Mouse (Mus musculus): Measurements from ENCODE around the gene Pcgf1.
A peak's percentile ranks its signal among the peaks of the same experiment; 100 is the strongest.

Gene Pcgf1

DNA sequence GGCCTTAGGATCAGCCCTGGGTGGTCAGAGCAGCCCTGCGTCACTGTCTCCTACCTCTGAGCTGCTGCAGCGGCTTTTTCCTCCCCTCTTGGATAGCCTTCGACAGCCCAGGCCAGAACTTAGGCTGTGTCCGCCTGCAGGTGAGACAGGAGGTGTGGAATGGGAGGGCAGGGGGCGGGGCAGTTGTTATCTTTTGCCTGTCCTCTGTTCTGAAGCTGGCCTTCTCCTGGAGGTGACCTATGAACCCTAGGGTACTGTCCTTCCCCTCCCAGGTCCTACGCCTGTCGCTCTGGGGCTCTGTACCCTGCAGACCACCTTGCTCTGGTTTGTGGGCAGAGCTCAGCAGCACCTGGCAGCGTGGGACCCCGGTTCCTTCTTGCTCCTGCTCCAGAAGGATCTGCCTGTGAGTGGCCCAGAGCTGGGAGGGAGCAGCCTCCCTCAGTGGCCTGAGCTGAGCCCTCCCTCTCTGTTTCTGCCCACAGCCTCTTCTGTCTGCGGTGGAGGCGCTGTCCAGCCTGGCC, 25.5 kb downstream of the Pcgf1 start:
- DNase-seq, result peak; percentile 42

DNA sequence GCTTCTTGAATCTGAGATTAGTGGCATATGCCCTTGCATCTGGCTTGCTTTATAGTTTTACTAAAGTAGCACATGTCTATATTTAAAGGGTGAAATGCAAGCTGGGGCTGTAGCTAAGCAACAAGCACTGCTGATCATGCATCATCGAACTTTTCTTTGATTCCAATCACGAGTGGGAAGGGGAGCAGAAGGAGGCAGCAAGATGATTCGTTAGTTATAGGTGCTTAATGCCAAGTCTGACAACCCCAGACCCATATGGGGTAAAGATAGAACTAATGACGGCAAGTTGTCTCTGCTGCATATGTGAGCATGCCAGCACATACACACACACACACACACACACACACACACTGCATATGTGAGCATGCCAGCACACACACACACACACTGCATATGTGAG, 26.5 kb downstream of the Pcgf1 start:
- DNase-seq, result no peak

DNA sequence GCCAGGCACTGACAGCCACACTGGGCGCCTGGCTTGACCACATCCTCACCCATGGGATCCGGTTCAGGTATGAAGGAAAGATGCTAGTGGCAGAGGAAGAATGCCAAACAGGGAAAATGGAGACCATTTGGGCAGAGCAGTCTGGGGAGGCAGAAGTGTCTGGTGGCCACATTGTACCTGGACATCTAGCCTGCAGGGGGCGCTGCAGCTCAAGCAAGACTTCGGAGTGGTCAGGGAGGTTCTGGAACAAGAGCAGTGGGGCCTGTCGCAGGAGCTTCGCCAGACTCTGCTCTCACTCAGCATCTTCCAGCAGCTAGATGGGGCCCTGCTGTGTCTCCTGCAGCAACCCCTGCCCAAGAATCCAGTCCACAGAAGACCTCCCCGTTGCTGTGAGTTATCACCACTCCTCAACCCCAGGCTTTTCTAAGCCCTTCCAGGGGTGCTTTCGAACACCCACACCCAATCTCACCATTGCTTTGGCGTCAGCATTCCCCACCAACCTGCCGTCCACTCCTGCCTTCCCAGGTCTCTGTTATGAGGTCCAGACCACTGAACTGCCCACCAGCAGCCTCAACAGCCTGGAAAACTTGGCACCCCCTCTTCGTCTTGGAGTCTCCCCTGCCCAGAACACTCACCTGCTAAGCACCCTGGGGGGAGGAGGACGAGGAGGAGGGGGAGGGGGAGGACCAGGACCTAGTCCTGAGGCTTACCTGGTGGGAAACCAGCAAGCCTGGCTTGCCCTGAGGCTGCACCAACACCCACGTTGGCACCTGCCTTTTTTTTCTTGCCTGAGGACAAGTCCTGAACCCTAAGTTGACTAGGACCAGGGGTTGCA, 30.1 kb downstream of the Pcgf1 start:
- DNase-seq, result peak; percentile 73

DNA sequence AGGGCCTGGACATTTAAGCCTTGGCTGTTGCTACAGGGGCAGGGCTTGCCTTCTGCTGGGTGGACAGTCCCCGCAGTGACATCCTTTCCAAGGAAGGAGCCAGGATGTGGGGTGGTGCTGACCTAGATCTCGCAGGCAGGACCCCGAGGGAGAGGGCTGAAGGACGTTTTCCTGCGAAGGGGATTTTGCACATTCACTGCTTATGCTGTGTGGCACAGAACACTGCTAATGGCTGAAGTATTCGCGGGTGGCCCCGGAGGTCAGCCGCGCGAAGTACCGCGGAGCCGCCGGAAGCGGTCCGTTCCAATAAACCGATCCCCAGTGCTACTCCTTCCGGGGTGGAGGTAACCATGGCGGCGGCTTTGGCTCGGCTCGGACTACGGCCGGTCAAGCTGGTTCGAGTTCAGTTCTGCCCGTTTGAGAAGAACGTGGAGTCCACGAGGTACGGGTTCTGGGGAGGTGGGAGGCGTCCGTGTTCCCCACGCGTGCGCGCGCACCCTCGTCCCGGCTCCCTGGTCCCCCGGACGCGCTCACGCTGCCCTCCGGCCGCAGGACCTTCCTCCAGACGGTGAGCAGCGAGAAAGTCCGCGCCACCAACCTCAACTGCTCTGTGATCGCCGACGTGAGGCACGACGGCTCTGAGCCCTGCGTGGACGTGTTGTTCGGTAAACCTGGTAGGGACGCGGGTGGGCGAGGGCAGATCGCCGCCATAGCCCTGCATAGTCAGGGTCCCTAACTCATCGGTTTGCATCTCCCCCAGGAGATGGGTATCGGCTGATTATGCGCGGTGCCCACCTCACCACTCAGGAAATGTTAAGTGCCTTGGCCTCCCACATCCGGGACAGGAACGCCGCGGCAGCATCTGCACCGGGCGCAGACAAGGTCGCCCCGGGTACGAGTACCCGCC, 31.3 kb downstream of the Pcgf1 start, which contains the start of gene Mrpl53:
TSS of gene Mrpl53 (plus strand) at position 279 of the 907 bp plus-strand sequence.
- peak; percentile 84 for DNase-seq

DNA sequence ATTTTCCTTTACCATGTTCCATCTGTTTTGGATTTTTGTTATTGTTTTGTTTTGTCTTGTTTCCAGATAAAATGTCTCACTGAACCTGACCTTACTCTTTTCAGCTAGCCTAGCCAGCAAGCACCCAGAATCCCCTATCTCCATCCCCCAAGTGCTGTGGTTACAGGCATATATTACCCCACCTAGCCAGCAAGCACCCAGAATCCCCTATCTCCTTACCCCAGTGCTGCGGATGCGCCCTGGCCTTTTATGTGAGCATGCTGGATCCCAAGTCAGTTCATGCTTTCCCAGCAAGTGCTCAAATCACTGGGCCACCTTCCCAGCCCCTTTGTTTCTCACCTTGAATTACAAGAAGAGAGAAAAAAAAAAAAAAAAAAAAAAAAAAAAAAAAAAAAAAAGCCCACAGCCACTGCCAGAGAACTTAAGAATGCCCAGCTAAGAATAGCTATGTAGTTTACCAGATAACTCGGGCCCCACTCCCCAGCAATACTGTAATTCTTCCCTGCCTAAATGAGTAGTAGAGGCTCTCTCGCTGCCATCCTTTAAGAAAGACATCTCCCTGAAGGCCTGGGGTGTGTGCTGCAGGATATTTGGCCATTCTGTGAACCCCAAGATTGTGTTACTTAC, 34.0 kb downstream of the Pcgf1 start:
- no peak for DNase-seq

DNA sequence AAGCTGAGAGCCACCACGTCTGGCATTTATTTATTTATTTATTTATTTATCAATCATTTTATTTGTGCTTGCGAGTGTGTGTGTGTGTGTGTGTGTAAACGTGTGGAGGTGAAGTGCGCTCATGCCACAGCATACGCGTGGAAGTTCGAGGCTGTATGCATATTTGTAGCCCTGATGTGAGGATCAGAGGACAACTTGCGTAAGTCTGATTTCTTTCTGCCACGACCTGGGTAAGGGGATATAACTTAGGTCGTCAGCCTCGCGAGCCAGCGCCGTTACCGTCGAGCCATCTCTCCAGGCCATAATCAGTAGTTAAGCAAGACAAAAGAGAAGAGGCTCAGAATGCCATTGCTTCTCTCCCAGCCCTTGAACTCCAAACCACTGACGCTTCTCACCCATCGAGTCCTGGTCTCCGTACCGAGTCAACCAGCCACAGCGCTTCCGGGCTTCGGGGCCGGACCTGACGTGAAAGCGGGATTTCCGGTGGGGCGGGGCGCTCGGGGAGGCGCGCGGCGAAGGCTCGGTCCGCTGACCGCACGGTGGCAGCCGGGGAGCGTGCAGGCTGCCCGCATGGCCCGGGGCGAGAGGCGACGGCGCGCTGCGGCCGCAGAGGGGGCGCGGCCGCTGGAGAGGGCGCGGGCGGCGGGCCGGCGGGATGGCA, 37.5 kb downstream of the Pcgf1 start, which contains the start of gene Mogs:
TSS of gene Mogs (plus strand) at position 486 of the 661 bp plus-strand sequence.
- DNase-seq, result peak; percentile 89

DNA sequence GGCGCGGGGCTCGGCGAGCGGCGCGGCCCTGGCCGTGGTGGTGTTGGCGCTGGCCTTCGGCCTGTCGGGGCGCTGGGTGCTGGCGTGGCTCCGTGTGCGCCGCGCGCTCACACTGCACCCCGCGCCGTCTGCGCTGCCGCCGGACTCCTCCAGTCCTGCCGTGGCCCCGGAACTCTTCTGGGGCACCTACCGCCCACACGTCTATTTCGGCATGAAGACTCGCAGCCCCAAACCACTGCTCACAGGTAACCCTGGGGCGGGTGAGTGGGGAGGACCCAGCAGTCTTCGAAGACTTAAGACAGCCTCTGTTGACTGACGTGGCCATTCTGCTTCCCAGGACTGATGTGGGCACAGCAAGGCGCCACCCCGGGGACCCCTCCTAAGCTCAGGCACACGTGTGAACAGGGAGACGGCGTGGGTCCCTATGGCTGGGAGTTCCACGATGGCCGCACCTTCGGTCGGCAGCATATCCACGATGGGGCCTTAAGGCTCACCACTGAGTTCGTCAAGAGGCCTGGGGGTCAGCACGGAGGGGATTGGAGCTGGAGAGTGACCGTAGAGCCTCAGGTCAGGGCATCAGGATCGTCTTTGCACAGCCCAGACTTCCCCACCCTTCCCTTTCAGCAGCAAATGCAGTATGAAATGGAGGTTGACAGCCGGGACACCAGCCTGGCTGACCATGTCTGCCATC, 38.2 kb downstream of the Pcgf1 start:
- DNase-seq, result peak; percentile 62

DNA sequence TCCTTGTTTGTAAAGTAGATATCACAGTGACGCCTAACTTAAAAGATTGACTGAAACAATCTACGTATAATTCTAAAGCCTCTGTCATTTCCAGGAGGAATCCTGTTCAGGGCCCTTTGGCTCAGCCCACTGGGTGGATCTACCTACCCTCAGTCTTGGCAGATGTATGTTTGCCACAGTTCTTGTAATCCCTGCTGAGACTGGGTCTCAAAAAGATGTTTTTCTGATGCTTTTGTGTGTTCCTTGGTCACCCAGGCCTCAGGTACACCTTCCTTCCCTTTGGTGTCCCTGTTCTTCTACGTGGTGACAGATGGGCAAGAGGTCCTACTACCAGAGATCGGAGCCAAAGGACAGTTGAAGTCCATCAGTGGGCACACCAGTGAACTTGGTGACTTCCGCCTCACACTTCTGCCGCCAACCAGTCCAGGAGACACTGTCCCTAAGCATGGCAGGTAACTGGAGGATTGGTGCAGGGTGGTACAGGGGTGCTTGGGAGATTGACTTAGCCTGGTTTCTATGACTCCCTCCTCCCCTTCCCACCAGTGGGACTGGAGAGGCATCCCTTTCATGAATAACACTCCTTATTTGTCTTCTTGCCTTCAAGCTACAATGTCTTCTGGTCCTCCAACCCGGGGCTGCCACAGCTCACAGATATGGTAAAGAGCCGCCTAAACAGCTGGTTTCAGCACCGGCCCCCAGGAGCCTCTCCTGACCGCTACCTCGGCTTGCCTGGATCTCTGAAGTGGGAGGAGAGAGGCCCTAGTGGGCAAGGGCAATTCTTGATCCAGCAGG, 38.9 kb downstream of the Pcgf1 start:
- no peak for DNase-seq

DNA sequence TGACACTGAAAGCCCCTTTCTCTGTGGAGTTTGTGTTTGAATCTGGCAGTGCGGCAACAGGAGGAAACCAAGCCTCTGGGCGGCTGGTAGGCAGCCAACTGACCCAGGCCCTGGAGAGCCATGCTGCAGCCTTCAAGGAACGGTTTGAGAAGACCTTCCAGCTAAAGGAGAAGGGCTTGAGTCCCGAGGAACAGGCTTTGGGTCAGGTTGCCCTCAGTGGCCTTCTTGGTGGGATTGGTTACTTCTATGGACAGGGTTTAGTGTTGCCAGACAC, 39.4 kb downstream of the Pcgf1 start:
- no peak for DNase-seq

DNA sequence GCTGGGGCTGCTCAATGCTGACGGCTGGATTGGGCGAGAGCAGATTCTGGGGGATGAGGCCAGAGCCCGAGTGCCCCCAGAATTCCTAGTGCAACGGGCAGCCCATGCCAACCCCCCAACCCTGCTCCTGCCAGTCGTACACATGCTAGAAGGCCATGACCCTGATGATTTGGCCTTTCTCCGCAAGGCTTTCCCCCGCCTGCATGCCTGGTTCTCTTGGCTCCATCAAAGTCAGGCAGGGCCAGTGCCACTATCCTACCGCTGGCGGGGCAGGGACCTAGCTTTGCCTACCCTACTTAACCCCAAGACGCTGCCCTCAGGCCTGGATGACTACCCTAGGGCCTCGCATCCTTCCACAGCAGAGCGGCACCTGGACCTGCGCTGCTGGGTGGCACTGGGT, 39.9 kb downstream of the Pcgf1 start:
- no peak for DNase-seq

DNA sequence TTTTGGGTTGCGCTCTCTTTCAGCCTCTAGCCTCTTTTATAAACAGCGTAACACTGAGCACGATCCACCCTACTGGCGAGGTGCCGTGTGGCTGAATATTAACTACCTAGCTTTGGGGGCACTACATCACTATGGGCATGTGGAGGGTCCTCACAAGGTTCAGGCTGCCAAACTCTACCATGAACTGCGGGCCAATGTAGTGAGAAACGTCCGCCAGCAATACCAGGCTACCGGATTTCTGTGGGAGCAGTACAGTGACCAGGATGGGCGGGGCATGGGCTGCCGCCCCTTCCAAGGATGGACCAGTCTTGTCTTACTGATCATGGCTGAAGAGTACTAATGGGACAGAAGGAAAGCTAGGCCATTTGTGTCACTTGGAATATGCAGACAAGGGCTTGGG, 40.7 kb downstream of the Pcgf1 start:
- peak; percentile 34 for DNase-seq

DNA sequence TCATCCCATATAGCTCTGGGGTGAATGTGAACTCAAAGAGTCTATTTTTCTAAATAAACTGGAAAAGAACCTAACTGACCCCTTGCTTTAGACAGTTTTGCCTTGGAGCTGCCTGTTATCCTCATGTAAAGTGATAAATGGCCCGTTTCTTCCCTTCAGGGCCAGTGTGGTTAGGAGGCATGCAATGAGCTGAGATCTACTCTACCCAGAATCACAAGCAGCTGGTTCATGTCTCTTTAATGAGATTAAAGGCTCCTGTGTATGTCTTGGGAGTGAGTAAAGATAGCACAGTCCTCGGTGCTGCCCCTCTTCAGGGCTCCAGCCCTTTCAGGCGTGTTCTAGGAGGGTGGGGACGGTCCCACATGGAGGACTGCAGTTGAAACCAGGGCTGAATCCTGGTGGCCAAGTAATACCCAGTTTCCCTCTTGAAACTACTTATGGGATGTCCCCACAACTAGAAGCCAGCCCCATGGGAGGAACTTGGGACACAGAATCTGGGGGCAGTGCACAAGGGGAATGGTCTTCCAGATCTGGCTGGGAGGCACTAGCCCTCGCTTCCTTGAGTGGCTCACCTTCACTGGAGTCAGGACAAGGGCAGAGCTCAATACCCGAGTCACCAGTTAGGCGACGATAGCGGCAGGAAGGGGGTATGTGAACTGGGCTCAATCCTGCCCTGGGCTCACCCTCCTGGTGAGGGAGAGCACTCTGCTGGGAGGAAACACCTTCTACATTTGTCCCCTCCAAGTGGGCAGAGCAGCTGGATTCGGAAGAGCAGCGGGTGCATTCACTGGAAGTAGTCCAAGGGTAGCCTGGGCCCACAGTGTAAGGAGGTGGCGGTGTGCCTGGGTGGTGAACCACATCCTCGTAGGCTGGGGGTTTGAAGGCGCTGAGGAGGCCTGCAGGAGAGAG, 41.4 kb downstream of the Pcgf1 start:
- DNase-seq, result peak; percentile 58

DNA sequence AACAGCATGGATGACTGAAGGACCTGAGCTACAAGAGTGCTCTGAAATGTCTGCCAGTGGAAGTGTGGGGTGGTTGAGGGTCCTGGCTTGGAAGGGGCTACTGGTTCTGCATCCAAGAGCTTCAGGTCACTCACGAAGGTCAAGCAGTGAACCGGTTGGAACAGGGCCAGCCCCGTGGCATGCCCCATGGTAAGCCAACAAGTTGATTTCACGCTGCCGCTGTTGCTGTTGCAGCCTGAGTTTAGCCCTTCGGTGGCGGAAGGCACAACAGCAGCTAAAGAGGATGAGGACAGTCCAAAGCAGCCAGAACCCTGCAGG, 42.0 kb downstream of the Pcgf1 start:
- DNase-seq, result peak; percentile 71

DNA sequence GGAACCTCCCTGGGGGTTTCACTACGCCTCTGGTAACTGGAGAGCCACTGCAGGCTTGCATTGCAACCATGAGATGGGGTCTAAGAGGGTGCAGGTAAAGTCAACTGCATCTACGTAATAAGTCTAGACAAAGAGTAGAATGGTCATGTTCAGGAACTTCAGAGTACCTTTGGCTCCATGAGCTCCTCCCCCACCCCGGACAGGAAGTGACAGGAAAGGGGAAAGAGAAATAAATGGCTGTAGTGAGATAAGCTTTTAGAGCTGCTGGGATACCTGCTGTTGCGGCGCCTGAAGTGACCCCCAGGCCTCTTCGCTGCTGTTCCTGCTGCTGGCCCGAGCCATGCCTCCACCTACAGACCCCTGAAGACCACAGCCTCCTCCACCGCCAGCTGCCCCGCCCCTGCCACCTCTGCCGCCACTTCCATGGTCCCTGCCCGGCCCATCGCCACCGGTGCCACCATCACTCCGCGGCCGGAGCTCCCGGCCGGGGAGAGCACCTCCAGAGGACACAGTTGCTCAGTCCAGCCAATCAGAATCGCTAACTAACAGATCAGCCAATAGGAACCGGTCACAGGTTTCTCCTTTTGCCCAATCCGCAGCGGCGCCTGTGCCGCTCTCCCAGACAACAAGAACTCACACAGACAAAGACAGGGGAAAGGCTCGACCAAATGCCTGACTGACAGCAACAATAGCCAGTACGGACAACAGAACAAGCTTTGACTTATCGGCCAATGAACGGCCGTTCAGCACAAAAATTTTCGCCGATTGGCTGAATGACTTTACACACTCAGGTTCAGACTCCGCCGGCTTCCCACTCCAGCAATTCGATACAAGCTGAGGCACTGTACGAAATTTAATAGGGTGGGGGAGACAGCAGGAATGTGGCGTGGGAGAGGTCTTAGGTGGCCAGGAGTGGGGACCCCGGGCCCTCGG, 43.5 kb downstream of the Pcgf1 start, which contains the start of gene Wbp1:
TSS of gene Wbp1 (minus strand) at position 630 of the 933 bp plus-strand sequence.
- DNase-seq, result peak; percentile 98

DNA sequence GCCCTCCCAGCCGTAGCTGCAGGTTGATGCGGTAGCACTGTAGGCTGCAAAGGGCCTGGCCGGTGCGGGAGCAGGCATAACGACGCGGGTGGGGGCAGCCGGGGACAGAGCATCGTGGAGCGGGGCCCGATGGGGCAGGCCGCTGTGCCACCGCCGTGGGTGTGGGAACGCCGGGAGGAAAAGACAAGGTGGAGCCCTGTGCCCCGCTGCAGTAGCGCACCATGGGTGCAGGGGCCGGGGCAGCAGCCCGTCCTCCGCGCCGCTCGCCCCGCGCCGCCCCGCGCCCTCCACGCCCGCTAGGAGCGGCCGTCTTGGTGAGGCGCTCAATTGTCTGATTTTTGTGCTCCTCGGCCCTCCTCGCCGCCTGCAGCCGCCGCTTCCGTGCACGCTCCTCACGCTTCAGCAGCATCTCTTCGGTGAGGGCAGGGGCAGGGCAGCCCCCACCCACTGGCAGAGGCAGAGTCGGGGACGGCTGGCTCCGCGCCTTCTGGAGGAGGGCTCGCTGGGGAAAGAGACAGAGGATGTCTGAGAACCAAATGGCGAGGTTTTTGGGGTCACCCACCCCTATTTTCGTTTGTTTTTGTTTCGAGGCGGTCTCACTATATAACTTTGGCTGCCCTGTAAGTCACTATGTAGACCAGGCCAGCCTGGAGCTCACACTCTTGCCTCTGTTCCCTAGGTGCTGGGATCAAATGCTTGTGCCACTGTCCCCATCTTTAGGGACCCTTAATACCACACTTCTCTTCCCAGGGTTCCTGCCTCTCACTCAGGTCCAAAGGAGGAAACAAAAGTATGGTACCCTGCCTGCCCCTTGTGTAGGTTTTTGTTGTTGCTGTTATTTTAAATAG, 44.4 kb downstream of the Pcgf1 start:
- DNase-seq, result peak; percentile 66

DNA sequence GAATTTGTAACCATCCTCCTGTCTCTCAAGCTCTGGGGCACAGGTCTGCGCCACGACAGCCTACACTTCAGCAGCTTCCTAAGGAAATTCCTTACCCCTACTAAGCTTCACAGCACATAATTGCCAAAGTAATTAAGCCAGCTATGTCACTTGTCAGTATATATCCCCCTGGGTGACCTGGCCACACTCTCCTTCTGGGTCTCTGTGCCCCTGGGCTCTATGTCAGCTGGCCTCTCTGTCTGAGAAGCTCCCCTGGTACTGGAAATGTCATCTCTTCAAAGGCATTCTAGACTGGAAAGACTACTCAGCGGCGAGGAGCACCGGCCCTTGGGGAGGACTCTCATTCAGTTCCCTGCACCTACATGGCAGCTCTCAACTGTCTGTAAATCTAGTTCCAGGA, 45.3 kb downstream of the Pcgf1 start:
- DNase-seq, result peak; percentile 32

DNA sequence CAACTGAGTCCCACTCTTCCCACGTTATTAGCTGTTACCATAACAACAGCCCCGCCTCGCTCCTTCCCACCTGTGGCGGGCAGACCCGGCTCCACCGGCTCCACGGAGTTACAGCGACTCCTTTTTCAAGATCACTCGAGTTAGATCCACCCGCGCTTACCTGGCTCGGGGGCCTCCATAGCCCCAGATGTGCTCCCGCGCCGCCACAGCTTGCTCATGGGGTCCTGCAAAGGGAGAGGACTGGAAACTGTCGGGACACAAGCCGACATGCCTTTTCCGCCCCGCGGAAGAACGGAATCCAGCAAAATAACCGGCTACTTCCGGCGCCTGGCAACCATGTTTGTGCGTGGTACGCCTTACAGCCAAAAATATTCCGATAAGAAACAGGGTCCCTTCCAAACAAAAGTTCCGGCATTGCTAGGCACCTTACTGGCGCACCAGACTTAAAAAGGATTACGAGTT, 47.2 kb downstream of the Pcgf1 start:
- peak; percentile 90 for DNase-seq

DNA sequence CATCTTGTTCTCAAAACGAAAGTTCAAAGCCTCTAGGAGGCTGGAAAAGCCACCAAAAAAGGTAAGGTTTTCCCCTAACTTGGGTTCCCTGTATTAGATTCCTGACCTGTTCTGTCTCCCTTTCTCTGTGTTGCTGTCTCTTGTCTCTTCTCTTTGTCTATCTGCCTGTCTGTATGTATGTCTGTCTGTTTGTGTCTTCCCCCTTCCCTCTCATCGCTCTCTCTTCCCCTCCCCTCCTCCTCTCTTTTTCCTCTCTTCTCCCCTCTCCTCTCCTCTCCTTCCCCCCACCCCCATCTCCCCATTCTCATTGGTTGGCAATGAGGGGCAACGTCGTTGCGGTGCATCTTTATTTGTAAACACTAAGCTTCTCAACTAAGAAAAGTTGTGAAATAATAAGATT, 47.7 kb downstream of the Pcgf1 start, which contains the start of gene Ino80b:
TSS of gene Ino80b (minus strand) at position 101 of the 400 bp plus-strand sequence.
- DNase-seq, result no peak

Measured in cerebellum, adult 11-12 months (tissue).